Mouse (Mus musculus): ENCODE measurements around the gene Fam160b1. TPM values are rescaled to one million over a fixed set of nuclear protein-coding genes. Genes with fewer than 3 reads are reported as not detected.

Gene Fam160b1
- polyA plus RNA-seq, 1 experiment from 2014 or later, result 6.0 TPM

DNA sequence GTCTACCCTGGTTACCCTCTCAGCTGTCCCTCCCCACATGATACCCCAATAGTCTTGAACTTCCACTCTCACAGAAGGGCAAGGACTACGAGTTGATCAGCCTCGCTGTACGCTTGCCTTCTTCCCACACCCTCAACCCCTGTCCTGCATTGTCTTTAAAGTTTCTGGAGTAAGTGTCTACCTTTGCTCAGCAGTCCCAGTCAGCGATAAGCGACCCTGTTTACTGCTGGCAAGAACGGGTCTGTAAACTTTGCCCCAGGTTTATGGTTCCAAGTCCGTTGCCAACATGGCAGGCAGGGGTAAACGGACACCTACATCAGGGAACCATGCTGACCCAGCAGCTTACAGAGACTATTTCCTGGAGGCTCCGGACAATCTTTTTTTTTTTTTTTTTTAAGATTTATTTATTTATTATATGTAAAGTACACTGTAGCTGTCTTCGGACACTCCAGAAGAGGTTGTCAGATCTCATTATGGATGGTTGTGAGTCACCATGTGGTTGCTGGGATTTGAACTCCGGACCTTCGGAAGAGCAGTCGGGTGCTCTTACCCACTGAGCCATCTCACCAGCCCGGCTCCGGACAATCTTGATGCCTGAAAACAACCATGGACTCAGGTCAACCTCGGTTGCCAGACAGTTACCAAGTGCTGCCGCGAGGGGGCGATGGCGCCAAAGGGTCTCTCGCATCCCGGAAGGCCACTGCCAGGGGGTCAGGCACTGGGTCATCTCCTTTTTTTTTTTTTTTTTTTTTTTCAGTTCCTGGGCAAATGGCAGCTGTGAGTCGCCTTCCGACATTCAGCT lies 43.4 kb downstream of the Fam160b1 start:
- no peaks in the 10 kb centered on the region for H3K27me3 ChIP-seq
- no peak overlapping the region for H3K27ac ChIP-seq (replicated peaks)
- H3K36me3 ChIP-seq (replicated peaks), result no peaks in the 10 kb centered on the region
- no peak overlapping the region for H3K9ac ChIP-seq
- WGBS (ENCODE audit: insufficient replicate concordance), result 13% methylated on average over 24 of the region's 24 CpGs
- H3K4me2 ChIP-seq, result peak overlapping the region; percentile 50
- H3K9me3 ChIP-seq (replicated peaks), result no peaks in the 10 kb centered on the region
- H3K4me1 ChIP-seq (replicated peaks), result peaks cover 4% of the 10 kb centered on the region; the same call in 1 of the 2 replicates
- ATAC-seq (ENCODE audit: insufficient read depth), result peak; percentile 65
- H3K4me3 ChIP-seq (replicated peaks), result peak overlapping the region; percentile 26; the same call in 1 of the 2 replicates

- Histone ChIP-seq H3K4me1 (replicated peaks) (peaks cover 4% of the 10 kb centered on the region; the same call in 1 of the 2 replicates), H3K4me3 (replicated peaks) (peak overlapping the region; percentile 26; the same call in 1 of the 2 replicates), H3K27ac (replicated peaks) (no peak overlapping the region), H3K9ac (no peak overlapping the region), H3K9me3 (replicated peaks) (no peaks in the 10 kb centered on the region), H3K4me2 (peak overlapping the region; percentile 50), H3K36me3 (replicated peaks) (no peaks in the 10 kb centered on the region), H3K27me3 (no peaks in the 10 kb centered on the region)
- WGBS (ENCODE audit: insufficient replicate concordance), result 21% methylated on average over 9 of the region's 9 CpGs
- ATAC-seq (ENCODE audit: insufficient read depth), result no peak
These were observed 44.0 kb downstream of the Fam160b1 start for GRCm38 (mm10) chr19:57404502-57404848.

DNA sequence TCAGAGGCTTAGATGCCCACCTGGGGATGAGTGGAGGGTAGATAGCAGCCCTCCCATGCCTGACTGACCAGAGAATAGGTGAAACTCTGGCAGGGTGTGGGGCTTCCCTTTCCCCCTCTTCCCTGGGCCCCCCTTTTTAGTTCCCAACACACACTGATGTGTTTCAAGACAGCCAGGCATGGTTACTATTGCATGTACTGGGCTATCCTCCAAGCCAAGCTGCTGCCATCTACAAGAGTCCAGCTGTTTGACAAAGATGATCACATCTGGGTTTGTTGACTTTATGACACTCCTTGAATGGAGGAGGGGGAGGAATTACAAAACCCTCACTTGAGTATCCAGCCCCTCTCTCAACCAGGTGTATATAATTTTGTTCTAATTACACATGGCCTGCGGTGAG lies 47.5 kb downstream of the Fam160b1 start:
- Histone ChIP-seq H3K9me3 (replicated peaks) (no peaks in the 10 kb centered on the region), H3K36me3 (replicated peaks) (no peaks in the 10 kb centered on the region), H3K27ac (replicated peaks) (no peak overlapping the region), H3K4me1 (replicated peaks) (peaks cover 12% of the 10 kb centered on the region), H3K4me3 (replicated peaks) (no peak overlapping the region), H3K9ac (no peak overlapping the region), H3K4me2 (no peak overlapping the region), H3K27me3 (no peaks in the 10 kb centered on the region)
- 77% methylated on average over 1 of the region's 1 CpGs for WGBS (ENCODE audit: insufficient replicate concordance)
- no peak for ATAC-seq (ENCODE audit: insufficient read depth)

GRCm38 (mm10) chr19:57411375-57412196 lies 51.1 kb downstream of the Fam160b1 start:
- H3K9ac ChIP-seq, result no peak overlapping the region
- H3K4me1 ChIP-seq (replicated peaks), result peaks cover 8% of the 10 kb centered on the region
- 16% methylated on average over 29 of the region's 29 CpGs for WGBS (ENCODE audit: insufficient replicate concordance)
- no peaks in the 10 kb centered on the region for H3K27me3 ChIP-seq
- peak overlapping the region; percentile 59 for H3K4me2 ChIP-seq
- no peaks in the 10 kb centered on the region for H3K9me3 ChIP-seq (replicated peaks)
- peak; percentile 25; the same call in 1 of the 2 replicates for ATAC-seq (ENCODE audit: insufficient read depth)
- H3K4me3 ChIP-seq (replicated peaks), result peak overlapping the region; percentile 17
- no peak overlapping the region for H3K27ac ChIP-seq (replicated peaks)
- no peaks in the 10 kb centered on the region for H3K36me3 ChIP-seq (replicated peaks)

DNA sequence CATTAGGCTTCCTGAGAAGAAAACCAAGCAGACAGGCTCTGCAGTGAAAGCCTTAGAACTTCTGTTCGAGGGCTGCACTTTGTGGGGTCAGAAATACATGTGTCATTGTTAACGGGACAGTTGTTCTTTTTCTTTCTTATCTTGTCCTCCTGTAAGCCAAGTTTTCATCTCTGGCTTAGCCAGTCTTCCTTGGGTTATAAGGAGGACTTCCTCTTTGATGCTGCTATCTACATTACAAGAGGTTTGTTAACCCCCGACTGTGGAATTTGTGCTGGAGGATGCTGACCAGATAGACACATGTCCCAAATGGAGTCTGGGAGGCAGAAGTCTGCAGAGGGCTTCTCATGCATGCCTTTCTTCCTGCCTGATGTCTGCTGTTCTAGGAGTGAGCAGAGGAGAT lies 52.7 kb downstream of the Fam160b1 start:
- Histone ChIP-seq H3K9me3 (replicated peaks) (no peaks in the 10 kb centered on the region), H3K4me2 (no peak overlapping the region), H3K9ac (no peak overlapping the region), H3K27me3 (0 out of 2 replicates have a peak, but pooled peaks cover 3% of the 10 kb centered on the region), H3K36me3 (replicated peaks) (no peaks in the 10 kb centered on the region), H3K4me3 (replicated peaks) (no peak overlapping the region), H3K27ac (replicated peaks) (no peak overlapping the region), H3K4me1 (replicated peaks) (peaks cover 8% of the 10 kb centered on the region)
- no peak for ATAC-seq (ENCODE audit: insufficient read depth)
- WGBS (ENCODE audit: insufficient replicate concordance), result 7% methylated on average over 3 of the region's 3 CpGs

- no peak overlapping the region for H3K27ac ChIP-seq (replicated peaks)
- no peaks in the 10 kb centered on the region for H3K9me3 ChIP-seq (replicated peaks)
- ATAC-seq (ENCODE audit: insufficient read depth), result no peak
- H3K4me3 ChIP-seq (replicated peaks), result no peak overlapping the region
- WGBS (ENCODE audit: insufficient replicate concordance), result 61% methylated on average over 6 of the region's 6 CpGs
- H3K36me3 ChIP-seq (replicated peaks), result no peaks in the 10 kb centered on the region
- H3K4me2 ChIP-seq, result no peak overlapping the region
- H3K9ac ChIP-seq, result no peak overlapping the region
- H3K4me1 ChIP-seq (replicated peaks), result peaks cover 8% of the 10 kb centered on the region
- H3K27me3 ChIP-seq, result 0 out of 2 replicates have a peak, but pooled peaks cover 3% of the 10 kb centered on the region
These were observed 53.4 kb downstream of the Fam160b1 start for GRCm38 (mm10) chr19:57413918-57414317.

- ATAC-seq (ENCODE audit: insufficient read depth), result no peak
- H3K27me3 ChIP-seq, result 0 out of 2 replicates have a peak, but pooled peaks cover 3% of the 10 kb centered on the region
- no peak overlapping the region for H3K27ac ChIP-seq (replicated peaks)
- no peak overlapping the region for H3K4me2 ChIP-seq
- no peaks in the 10 kb centered on the region for H3K36me3 ChIP-seq (replicated peaks)
- H3K9me3 ChIP-seq (replicated peaks), result no peaks in the 10 kb centered on the region
- H3K4me1 ChIP-seq (replicated peaks), result peaks cover 8% of the 10 kb centered on the region
- WGBS (ENCODE audit: insufficient replicate concordance), result 70% methylated on average over 8 of the region's 8 CpGs
- H3K9ac ChIP-seq, result no peak overlapping the region
- no peak overlapping the region for H3K4me3 ChIP-seq (replicated peaks)
These were observed 54.7 kb downstream of the Fam160b1 start for GRCm38 (mm10) chr19:57415031-57415807.

GRCm38 (mm10) chr19:57417800-57418580 lies 57.5 kb downstream of the Fam160b1 start:
- Histone ChIP-seq H3K4me2 (peak overlapping the region; percentile 49), H3K27me3 (0 out of 2 replicates have a peak, but pooled peaks cover 3% of the 10 kb centered on the region), H3K4me1 (replicated peaks) (no peaks in the 10 kb centered on the region), H3K27ac (replicated peaks) (no peak overlapping the region), H3K9ac (no peak overlapping the region), H3K36me3 (replicated peaks) (no peaks in the 10 kb centered on the region), H3K4me3 (replicated peaks) (peak overlapping the region; percentile 5; the same call in 1 of the 2 replicates), H3K9me3 (replicated peaks) (no peaks in the 10 kb centered on the region)
- 28% methylated on average over 17 of the region's 17 CpGs for WGBS (ENCODE audit: insufficient replicate concordance)
- ATAC-seq (ENCODE audit: insufficient read depth), result peak; percentile 56; the same call in 1 of the 2 replicates

DNA sequence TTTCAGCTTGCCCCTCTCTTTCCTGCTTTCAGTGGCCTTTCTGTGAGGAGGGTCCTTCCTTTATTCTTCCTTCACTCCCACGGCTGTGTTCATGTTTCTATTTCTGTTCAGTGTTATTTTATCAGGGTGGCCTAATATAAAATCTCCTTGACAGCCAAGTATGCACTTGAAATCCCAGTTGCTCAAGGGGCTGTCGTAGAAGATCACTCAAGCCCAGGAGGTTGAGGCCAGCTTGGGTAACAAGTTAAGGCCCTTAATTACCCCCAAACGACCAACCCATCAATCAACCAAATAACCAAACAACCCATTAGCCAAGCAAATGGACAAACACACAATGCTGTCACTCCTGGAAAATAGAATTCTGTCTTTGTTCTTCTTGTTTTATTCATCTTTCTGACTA lies 62.9 kb downstream of the Fam160b1 start:
- H3K36me3 ChIP-seq (replicated peaks), result no peaks in the 10 kb centered on the region
- H3K9ac ChIP-seq, result no peak overlapping the region
- H3K9me3 ChIP-seq (replicated peaks), result no peaks in the 10 kb centered on the region
- no peak for ATAC-seq (ENCODE audit: insufficient read depth)
- no peak overlapping the region for H3K27ac ChIP-seq (replicated peaks)
- WGBS (ENCODE audit: insufficient replicate concordance), result 42% methylated on average over 3 of the region's 3 CpGs
- no peaks in the 10 kb centered on the region for H3K4me1 ChIP-seq (replicated peaks)
- H3K4me3 ChIP-seq (replicated peaks), result no peak overlapping the region
- no peak overlapping the region for H3K4me2 ChIP-seq
- H3K27me3 ChIP-seq, result no peaks in the 10 kb centered on the region; the same call in 1 of the 2 replicates

GRCm38 (mm10) chr19:57425296-57425695 lies 64.8 kb downstream of the Fam160b1 start:
- Histone ChIP-seq H3K27ac (replicated peaks) (no peak overlapping the region), H3K4me2 (no peak overlapping the region), H3K9me3 (replicated peaks) (no peaks in the 10 kb centered on the region), H3K4me3 (replicated peaks) (no peak overlapping the region), H3K36me3 (replicated peaks) (no peaks in the 10 kb centered on the region), H3K27me3 (no peaks in the 10 kb centered on the region; the same call in 1 of the 2 replicates), H3K9ac (no peak overlapping the region), H3K4me1 (replicated peaks) (no peaks in the 10 kb centered on the region)
- WGBS (ENCODE audit: insufficient replicate concordance), result 81% methylated on average over 15 of the region's 15 CpGs
- no peak for ATAC-seq (ENCODE audit: insufficient read depth)

Measured in liver, embryonic 15.5 days (tissue).